Comparison of ENCODE assay signal across 8 mouse cellular contexts in genomic region chr16:16921021-16921435, GRCm38 (mm10). TPM values are rescaled to one million over a fixed set of nuclear protein-coding genes. Genes with fewer than 3 reads are reported as not detected.
DNase-seq lines count a peak whose midpoint lies in the region; ATAC-seq and TF ChIP-seq lines count a peak whose summit lies in the region.
"Had no signal": no experiment of that assay in that cellular context is flagged by ENCODE, and none has a peak within 500 bp of the region (broad histone marks: within the 10 kb centered on the region; RNA-seq: fewer than 3 reads in every experiment).

No protein-coding gene starts in this region.

- H3K9me3 ChIP-seq in midbrain, postnatal 0 days (ENCODE audit: low read length), result no peaks in the 10 kb centered on the region
- no peaks in the 10 kb centered on the region for H3K9me3 ChIP-seq in midbrain, embryonic 10.5 days (replicated peaks)
- H3K9me3 ChIP-seq in forebrain, embryonic 13.5 days (replicated peaks), result no peaks in the 10 kb centered on the region
- H3K9me3 ChIP-seq: embryonic facial prominence, embryonic 15.5 days had no signal

- H3K27ac ChIP-seq in midbrain, postnatal 0 days (ENCODE audit: low read depth, low read length), result no peak overlapping the region
- H3K27ac ChIP-seq in midbrain, embryonic 10.5 days (replicated peaks), result no peak overlapping the region
- H3K27ac ChIP-seq in forebrain, embryonic 13.5 days, result no peak overlapping the region
- H3K27ac ChIP-seq: embryonic facial prominence, embryonic 15.5 days had no signal

- peak; percentile 54 for DNase-seq in midbrain, postnatal 0 days (ENCODE audit: low spot score)
- no peak for DNase-seq in midbrain, embryonic 10.5 days (ENCODE audit: low spot score)
- peak; percentile 83 for DNase-seq in adipocyte (ENCODE audit: low spot score)
- peak; percentile 48 for DNase-seq in cerebellum, adult 9-11 months
- DNase-seq in kidney, adult 8-10 months, result peak; percentile 25 to 49
- peak; percentile 26 for DNase-seq in ovary, postnatal 14 days (ENCODE audit: low spot score)

- ATAC-seq in midbrain, postnatal 0 days (ENCODE audit: low FRiP score), result no peak
- no peak for ATAC-seq in forebrain, embryonic 13.5 days

- 82% methylated on average over 3 of the region's 3 CpGs for WGBS in midbrain, postnatal 0 days
- 87% methylated on average over 3 of the region's 3 CpGs for WGBS in midbrain, embryonic 10.5 days
- WGBS in forebrain, embryonic 13.5 days, result 82% methylated on average over 3 of the region's 3 CpGs

- TF ChIP-seq CTCF in midbrain, postnatal 0 days (IDR thresholded peaks at IDR 0.05), result peak; percentile 67

- H3K4me3 ChIP-seq in midbrain, postnatal 0 days (ENCODE audit: low read depth, low read length), result no peak overlapping the region
- H3K4me3 ChIP-seq in midbrain, embryonic 10.5 days, result no peak overlapping the region
- H3K4me3 ChIP-seq in forebrain, embryonic 13.5 days, result no peak overlapping the region
- H3K4me3 ChIP-seq: embryonic facial prominence, embryonic 15.5 days had no signal

- no peak overlapping the region for H3K4me2 ChIP-seq in midbrain, postnatal 0 days (ENCODE audit: low read depth, low read length, poor library complexity, severe bottlenecking)
- no peak overlapping the region for H3K4me2 ChIP-seq in forebrain, embryonic 13.5 days
- H3K4me2 ChIP-seq: embryonic facial prominence, embryonic 15.5 days had no signal

- H3K36me3 ChIP-seq in midbrain, postnatal 0 days (ENCODE audit: insufficient read depth, low read length), result peaks cover 79% of the 10 kb centered on the region
- H3K36me3 ChIP-seq in midbrain, embryonic 10.5 days, result peaks cover 92% of the 10 kb centered on the region
- peaks cover 93% of the 10 kb centered on the region for H3K36me3 ChIP-seq in forebrain, embryonic 13.5 days (ENCODE audit: poor library complexity, severe bottlenecking)

- H3K27me3 ChIP-seq in midbrain, postnatal 0 days (ENCODE audit: insufficient read depth, low read length), result no peaks in the 10 kb centered on the region
- no peaks in the 10 kb centered on the region for H3K27me3 ChIP-seq in midbrain, embryonic 10.5 days (ENCODE audit: low read depth, poor library complexity, severe bottlenecking)
- no peaks in the 10 kb centered on the region for H3K27me3 ChIP-seq in forebrain, embryonic 13.5 days
- H3K27me3 ChIP-seq: embryonic facial prominence, embryonic 15.5 days had no signal

- H3K9ac ChIP-seq in midbrain, postnatal 0 days (replicated peaks; ENCODE audit: low read length, poor library complexity, severe bottlenecking), result no peak overlapping the region
- H3K9ac ChIP-seq in forebrain, embryonic 13.5 days, result no peak overlapping the region
- H3K9ac ChIP-seq: embryonic facial prominence, embryonic 15.5 days had no signal

- no peaks in the 10 kb centered on the region for H3K4me1 ChIP-seq in midbrain, postnatal 0 days (ENCODE audit: insufficient read depth, low read length)
- H3K4me1 ChIP-seq in midbrain, embryonic 10.5 days, result peaks cover under 1% of the 10 kb centered on the region
- peaks cover under 1% of the 10 kb centered on the region for H3K4me1 ChIP-seq in forebrain, embryonic 13.5 days

RNA-seq across cellular contexts. Expression of gene Ppm1f, which starts 24.8 kb away (rescaled TPM):
- 30.0 and 33.0 TPM in 2 replicates for total RNA-seq in midbrain, postnatal 0 days (2014; rRNA removed)
- 12.4 and 13.7 TPM in 2 replicates for polyA plus RNA-seq in midbrain, postnatal 0 days (2015; fragmentation: Nextera tagmentation; extraction: Ambion mirVana)
- 26.6 and 30.0 TPM in 2 replicates for polyA plus RNA-seq in midbrain, embryonic 10.5 days (2016; fragmentation: Nextera tagmentation; extraction: Ambion mirVana)
- polyA plus RNA-seq in forebrain, embryonic 13.5 days (2015; fragmentation: Nextera tagmentation; extraction: Ambion mirVana), result 22.8 and 26.8 TPM in 2 replicates

RNA-seq across cellular contexts. Expression of gene Vpreb1, which starts 50.4 kb away (rescaled TPM):
- not detected in 2 replicates for total RNA-seq in midbrain, postnatal 0 days (2014; rRNA removed)
- 0.52 TPM in 1 of 2 replicates, not detected in the other for polyA plus RNA-seq in midbrain, postnatal 0 days (2015; fragmentation: Nextera tagmentation; extraction: Ambion mirVana)
- polyA plus RNA-seq in midbrain, embryonic 10.5 days (2016; fragmentation: Nextera tagmentation; extraction: Ambion mirVana), result 2.1 and 2.2 TPM in 2 replicates
- polyA plus RNA-seq in forebrain, embryonic 13.5 days (2015; fragmentation: Nextera tagmentation; extraction: Ambion mirVana), result 2.5 and 3.5 TPM in 2 replicates

RNA-seq across cellular contexts. Expression of gene Top3b, which starts 50.5 kb away (rescaled TPM):
- total RNA-seq in midbrain, postnatal 0 days (2014; rRNA removed), result 60.1 and 81.0 TPM in 2 replicates
- 60.9 and 62.7 TPM in 2 replicates for polyA plus RNA-seq in midbrain, postnatal 0 days (2015; fragmentation: Nextera tagmentation; extraction: Ambion mirVana)
- 60.5 and 69.0 TPM in 2 replicates for polyA plus RNA-seq in midbrain, embryonic 10.5 days (2016; fragmentation: Nextera tagmentation; extraction: Ambion mirVana)
- 62.7 and 65.2 TPM in 2 replicates for polyA plus RNA-seq in forebrain, embryonic 13.5 days (2015; fragmentation: Nextera tagmentation; extraction: Ambion mirVana)

RNA-seq across cellular contexts. Expression of gene Igll1, which starts 57.2 kb away (rescaled TPM):
- not detected in 2 replicates for total RNA-seq in midbrain, postnatal 0 days (2014; rRNA removed)
- polyA plus RNA-seq in midbrain, postnatal 0 days (2015; fragmentation: Nextera tagmentation; extraction: Ambion mirVana), result not detected in 2 replicates
- polyA plus RNA-seq in midbrain, embryonic 10.5 days (2016; fragmentation: Nextera tagmentation; extraction: Ambion mirVana), result 0.07 and 0.17 TPM in 2 replicates
- 0.19 TPM in 1 of 2 replicates, not detected in the other for polyA plus RNA-seq in forebrain, embryonic 13.5 days (2015; fragmentation: Nextera tagmentation; extraction: Ambion mirVana)
